Mouse (Mus musculus) ES-Bruce4 (cell line): Measurements from ENCODE around the gene Cluh. TPM values are rescaled to one million over a fixed set of nuclear protein-coding genes. Genes with fewer than 3 reads are reported as not detected.
A peak's percentile ranks its signal among the peaks of the same experiment; 100 is the strongest.

Experiments
- H3K27ac ChIP-seq: 2 replicates; pipeline ENCODE4 v1.5.1; 2012; ENCODE audit warnings: low read length, inconsistent platforms; ENCODE audit not compliant: insufficient read depth
- H3K27me3 ChIP-seq: 2 replicates; pipeline ENCODE4 v1.6.1; 2012; ENCODE audit warnings: mild to moderate bottlenecking, low read length, inconsistent platforms; ENCODE audit not compliant: control insufficient read depth, poor library complexity, insufficient read depth, severe bottlenecking
- H3K36me3 ChIP-seq: 2 replicates; pipeline ENCODE4 v1.6.1; 2012; ENCODE audit warnings: inconsistent platforms, mild to moderate bottlenecking, low read length, moderate library complexity; ENCODE audit not compliant: control insufficient read depth, poor library complexity, insufficient read depth, severe bottlenecking
- H3K4me1 ChIP-seq: one replicate; pipeline ENCODE4 v1.8.1; 2011; ENCODE audit warnings: low read length; ENCODE audit not compliant: control insufficient read depth, insufficient read depth
- H3K4me3 ChIP-seq: 2 replicates; pipeline ENCODE4 v1.5.1; 2011; ENCODE audit warnings: low read depth, mild to moderate bottlenecking, low read length
- H3K9ac ChIP-seq: 2 replicates; pipeline ENCODE4 v1.6.1; 2012; ENCODE audit warnings: low read depth, mild to moderate bottlenecking, inconsistent platforms; ENCODE audit not compliant: poor library complexity, severe bottlenecking
- H3K9me3 ChIP-seq: replicated peaks from 2 replicates; pipeline ENCODE4 v1.6.1; 2012; ENCODE audit warnings: mild to moderate bottlenecking, low read length, inconsistent platforms; ENCODE audit not compliant: control insufficient read depth, poor library complexity, insufficient read depth, severe bottlenecking
- CTCF ChIP-seq: IDR thresholded peaks from one replicate; pipeline ENCODE4 v1.8.1; 2011; ENCODE audit warnings: low read depth, low read length
- EP300 ChIP-seq: IDR thresholded peaks from 2 replicates; pipeline ENCODE4 v1.6.1; 2011; ENCODE audit warnings: low read depth, low read length; ENCODE audit not compliant: insufficient read depth
- POLR2A ChIP-seq: IDR thresholded peaks from one replicate; pipeline ENCODE4 v1.8.1; 2011; ENCODE audit warnings: low read length; ENCODE audit not compliant: insufficient read depth
- polyA plus RNA-seq: library from polyadenylated mRNA; stranded (reverse); fragments of >200 nt; gene quantifications from 2 replicates; pipeline ENCODE4 v1.2.4, GENCODE M21; 2011; ENCODE audit warnings: low read depth; ENCODE audit not compliant: missing spikeins, insufficient read depth, insufficient read length

Gene Cluh
- polyA plus RNA-seq, 1 experiment: 33.3 TPM

GRCm38 (mm10) chr11:74667582-74668010, 18.3 kb downstream of the Cluh start:
- Histone ChIP-seq H3K4me1 (no peaks in the 10 kb centered on the region), H3K36me3 (peaks cover 72% of the 10 kb centered on the region), H3K27me3 (no peaks in the 10 kb centered on the region), H3K9ac (no peak overlapping the region), H3K9me3 (no peaks in the 10 kb centered on the region), H3K4me3 (no peak overlapping the region), H3K27ac (no peak overlapping the region)
- no peak for TF ChIP-seq CTCF
- no peak for TF ChIP-seq POLR2A
- no peak for TF ChIP-seq EP300

GRCm38 (mm10) chr11:74668466-74668865, 19.2 kb downstream of the Cluh start:
- H3K4me3 ChIP-seq: no peak overlapping the region
- H3K4me1 ChIP-seq: no peaks in the 10 kb centered on the region
- H3K36me3 ChIP-seq: peaks cover 69% of the 10 kb centered on the region
- no peak overlapping the region for H3K9ac ChIP-seq
- no peak for TF ChIP-seq EP300
- no peak for TF ChIP-seq POLR2A
- no peak for TF ChIP-seq CTCF
- no peaks in the 10 kb centered on the region for H3K9me3 ChIP-seq
- H3K27me3 ChIP-seq: no peaks in the 10 kb centered on the region
- no peak overlapping the region for H3K27ac ChIP-seq

DNA sequence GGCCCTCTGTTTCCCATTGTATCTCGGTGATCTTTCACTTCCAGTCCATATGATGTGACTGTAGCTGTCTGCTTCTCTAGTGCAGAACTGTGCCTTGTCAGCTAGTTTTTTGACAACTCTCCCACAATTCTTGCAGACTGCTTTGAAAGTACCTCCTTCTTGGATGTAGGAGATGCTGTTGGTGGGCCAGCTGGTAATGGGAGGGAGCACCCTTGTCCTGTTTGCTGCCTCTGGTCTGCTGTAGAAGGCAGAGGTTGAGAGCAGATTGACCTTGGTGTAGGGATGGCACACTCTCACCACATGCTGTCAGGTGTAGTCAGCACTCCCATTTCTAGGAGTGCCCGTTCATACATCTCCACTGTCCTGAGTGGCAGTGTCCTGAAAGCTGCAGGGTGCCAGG, 19.7 kb downstream of the Cluh start:
- Histone ChIP-seq H3K27ac (no peak overlapping the region), H3K9me3 (no peaks in the 10 kb centered on the region), H3K4me1 (no peaks in the 10 kb centered on the region), H3K36me3 (peaks cover 67% of the 10 kb centered on the region), H3K27me3 (no peaks in the 10 kb centered on the region), H3K9ac (no peak overlapping the region), H3K4me3 (no peak overlapping the region)
- TF ChIP-seq CTCF (no peak), POLR2A (no peak), EP300 (no peak)

DNA sequence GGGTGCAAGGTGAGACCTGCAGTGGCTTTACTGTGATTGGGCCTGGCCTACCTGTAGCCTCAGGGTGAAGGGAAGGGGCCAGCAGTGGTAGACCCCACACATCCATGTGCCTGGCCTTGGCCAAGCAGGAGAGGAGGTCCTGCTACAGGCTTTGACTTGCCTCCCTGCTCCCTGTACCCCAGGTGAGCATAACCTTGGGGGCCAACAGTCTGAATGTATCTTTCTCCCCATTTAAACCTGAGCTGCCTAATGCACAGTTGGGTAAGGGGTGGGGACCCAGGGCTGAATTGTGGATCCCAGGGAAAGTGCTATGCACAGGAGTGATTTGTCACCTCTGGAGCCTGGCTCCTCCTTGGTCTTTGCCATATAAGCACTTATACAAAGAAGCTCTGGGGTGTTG, 20.9 kb downstream of the Cluh start:
- no peak for TF ChIP-seq EP300
- no peak for TF ChIP-seq POLR2A
- TF ChIP-seq CTCF: no peak
- Histone ChIP-seq H3K9me3 (no peaks in the 10 kb centered on the region), H3K9ac (no peak overlapping the region), H3K27me3 (no peaks in the 10 kb centered on the region), H3K4me1 (no peaks in the 10 kb centered on the region), H3K27ac (0 out of 2 replicates have a peak overlapping the region, but pooled peaks have one; percentile 21), H3K4me3 (no peak overlapping the region), H3K36me3 (peaks cover 59% of the 10 kb centered on the region)

- TF ChIP-seq POLR2A: no peak
- TF ChIP-seq EP300: no peak
- TF ChIP-seq CTCF: no peak
- Histone ChIP-seq H3K27ac (peak overlapping the region; percentile 21), H3K9me3 (no peaks in the 10 kb centered on the region), H3K27me3 (no peaks in the 10 kb centered on the region), H3K36me3 (peaks cover 51% of the 10 kb centered on the region), H3K4me1 (no peaks in the 10 kb centered on the region), H3K4me3 (no peak overlapping the region), H3K9ac (no peak overlapping the region)
Observed at GRCm38 (mm10) chr11:74671013-74671412, 21.7 kb downstream of the Cluh start.

DNA sequence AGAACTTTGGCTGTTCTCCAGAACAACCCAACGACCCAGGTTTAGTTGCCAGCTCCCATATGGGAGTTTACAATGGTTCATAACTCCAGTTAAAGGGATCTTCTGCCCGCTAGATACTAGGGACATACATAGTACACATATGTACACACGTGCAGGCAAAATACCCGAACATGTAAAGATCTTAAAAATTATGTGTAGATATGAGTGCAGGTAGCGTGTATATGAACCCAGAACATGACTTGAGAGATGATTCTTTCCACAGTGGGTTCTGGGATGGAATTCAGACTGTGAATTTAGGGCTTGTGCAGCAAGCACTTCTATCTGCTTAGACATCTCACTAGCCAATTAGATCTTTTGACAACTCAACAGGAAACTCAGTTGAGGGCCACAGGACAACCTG, 22.5 kb downstream of the Cluh start:
- H3K36me3 ChIP-seq: peaks cover 47% of the 10 kb centered on the region
- TF ChIP-seq CTCF: no peak
- TF ChIP-seq EP300: no peak
- no peak for TF ChIP-seq POLR2A
- no peaks in the 10 kb centered on the region for H3K4me1 ChIP-seq
- no peak overlapping the region for H3K4me3 ChIP-seq
- H3K27me3 ChIP-seq: no peaks in the 10 kb centered on the region
- H3K9me3 ChIP-seq: no peaks in the 10 kb centered on the region
- H3K9ac ChIP-seq: no peak overlapping the region
- H3K27ac ChIP-seq: no peak overlapping the region
